Mouse (Mus musculus) mouse embryonic stem cell (cell line): ENCODE data around the gene Uspl1.
"Not testable (repeated sequence)": the region's sequence is repeated elsewhere in the genome, so short reads cannot be mapped to it uniquely, and the experiment has no call there.

Experiments used
- in situ Hi-C, 2 experiments: fragments of 300-500 bp; cut with MboI; formaldehyde crosslinking; loops; 1 replicate in 1 of 2; 3 replicates in 1 of 2; pipeline ENCODE4 v1.14.3; 2019 to 2020; ENCODE audit warnings: low sequenced_read_pairs in 2 of 2, low pct_unique_long_range_greater_than_20kb in 1 of 2, mixed read lengths in 1 of 2; ENCODE audit not compliant: unreplicated experiment in 1 of 2

Uspl1 gene

GRCm38 (mm10) chr5:149184104-149184843 lies at the start of gene Uspl1, which contains the start of gene Hmgb1:
Gene Uspl1 (plus strand): TSS chr5:149184350.
Gene Hmgb1 (minus strand): TSS chr5:149184489.
- in situ Hi-C loops: no loop called here

- in situ Hi-C loops: no loop called here
These were observed 49.2 kb upstream of the Uspl1 start for GRCm38 (mm10) chr5:149134751-149135454.

- in situ Hi-C loops: no loop called here
These were observed 48.4 kb upstream of the Uspl1 start for GRCm38 (mm10) chr5:149135455-149136354.

GRCm38 (mm10) chr5:149136933-149137365 lies 47.2 kb upstream of the Uspl1 start:
- in situ Hi-C loops: no loop called here

- in situ Hi-C loops: no loop called here
These were observed 46.7 kb upstream of the Uspl1 start for GRCm38 (mm10) chr5:149137447-149137846.

- in situ Hi-C loops: not testable (repeated sequence)
These were observed 46.1 kb upstream of the Uspl1 start for GRCm38 (mm10) chr5:149138087-149138486.

GRCm38 (mm10) chr5:149140336-149140735 lies 43.8 kb upstream of the Uspl1 start:
- in situ Hi-C loops: no loop called here

- in situ Hi-C loops: not testable (repeated sequence)
These were observed 43.0 kb upstream of the Uspl1 start for GRCm38 (mm10) chr5:149141155-149141554.

GRCm38 (mm10) chr5:149143766-149144375 lies 40.3 kb upstream of the Uspl1 start:
- in situ Hi-C loops: no loop called here

GRCm38 (mm10) chr5:149146691-149147090 lies 37.5 kb upstream of the Uspl1 start:
- in situ Hi-C loops: no loop called here

- in situ Hi-C loops: no loop called here
These were observed 36.7 kb upstream of the Uspl1 start for GRCm38 (mm10) chr5:149147386-149148000.

- in situ Hi-C loops: no loop called here
These were observed 33.3 kb upstream of the Uspl1 start for GRCm38 (mm10) chr5:149150882-149151281.

GRCm38 (mm10) chr5:149152063-149152773 lies 31.9 kb upstream of the Uspl1 start:
- in situ Hi-C loops: no loop called here

GRCm38 (mm10) chr5:149152774-149153155 lies 31.4 kb upstream of the Uspl1 start:
- in situ Hi-C loops: no loop called here

- in situ Hi-C loops: no loop called here
These were observed 27.1 kb upstream of the Uspl1 start for GRCm38 (mm10) chr5:149156886-149157563.

- in situ Hi-C loops: no loop called here
These were observed 25.1 kb upstream of the Uspl1 start for GRCm38 (mm10) chr5:149159021-149159420.

- in situ Hi-C loops: no loop called here
These were observed 23.7 kb upstream of the Uspl1 start for GRCm38 (mm10) chr5:149160469-149160868.
